Mouse (Mus musculus) heart, adult 8-10 months (tissue): ENCODE measurements around the gene Vmn2r102. TPM values are rescaled to one million over a fixed set of nuclear protein-coding genes. Genes with fewer than 3 reads are reported as not detected.

Source experiments
- DNase-seq: peaks from one replicate; pipeline ENCODE4 v3.0.0; 2022; ENCODE audit warnings: low spot score
- total RNA-seq, 4 experiments: library from RNA; stranded (reverse); gene quantifications; 2 replicates each; pipeline ENCODE4 v1.2.4; 2022

The Vmn2r102 gene
- not detected for total RNA-seq

DNA sequence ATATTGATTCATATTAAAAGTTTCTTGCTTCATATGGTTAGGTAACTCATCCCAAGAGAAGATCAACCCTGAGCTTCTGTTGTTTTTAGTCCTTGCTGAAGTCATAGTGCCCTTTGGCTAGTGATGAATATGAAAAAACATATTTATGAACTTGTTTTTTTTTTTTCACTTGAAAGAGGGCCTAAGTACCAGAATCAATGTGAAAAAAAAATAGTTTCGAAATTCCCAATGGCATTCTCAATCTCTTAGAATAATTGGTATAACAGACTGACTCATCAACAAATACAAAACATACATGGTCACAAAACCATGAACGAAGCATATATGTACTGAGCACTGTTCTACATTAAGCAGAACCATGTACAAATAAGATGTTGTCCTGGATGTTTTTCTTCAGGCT is at the start of gene Vmn2r102:
Gene Vmn2r102 (plus strand): TSS at position 301 of the 400 bp plus-strand sequence.
- no peak for DNase-seq

GRCm38 (mm10) chr17:19629328-19629727 is 30.8 kb upstream of the Vmn2r102 start:
- no peak for DNase-seq

DNA sequence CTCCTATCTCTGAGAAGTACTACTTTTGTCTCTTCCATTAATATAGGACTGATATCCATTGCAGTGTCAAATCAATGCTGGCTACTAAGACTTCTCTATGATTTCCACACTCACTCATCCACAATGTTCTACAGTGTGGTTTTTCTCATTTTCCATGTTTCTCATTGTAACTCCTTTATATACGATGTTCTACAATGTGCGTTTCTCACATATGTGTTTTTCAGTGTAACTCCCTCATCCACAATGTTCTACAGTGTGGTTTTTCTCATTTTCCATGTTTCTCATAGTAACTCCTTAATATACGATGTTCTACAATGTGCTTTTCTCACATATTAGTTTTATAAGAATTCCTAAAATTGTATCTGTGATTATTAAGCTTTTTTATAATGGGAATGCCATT is 1.7 kb upstream of the Vmn2r102 start:
- no peak for DNase-seq

GRCm38 (mm10) chr17:19692062-19692461 is 31.9 kb downstream of the Vmn2r102 start:
- DNase-seq, result no peak

Other genes starting within 250 kb of the Vmn2r102 start
- gene Vmn2r100, start 155.6 kb upstream of the Vmn2r102 start, total RNA-seq, result not detected
- not detected for gene Vmn2r101, start 83.1 kb upstream of the Vmn2r102 start, total RNA-seq
- gene Vmn2r103, start 113.0 kb downstream of the Vmn2r102 start, total RNA-seq, result not detected